Mouse (Mus musculus) adrenal gland, postnatal 36 days (tissue): ENCODE results near the gene Frrs1. TPM values are rescaled to one million over a fixed set of nuclear protein-coding genes. Genes with fewer than 3 reads are reported as not detected.
"Not testable (repeated sequence)": the region's sequence is repeated elsewhere in the genome, so short reads cannot be mapped to it uniquely, and the experiment has no call there.

ENCODE experiments used
- DNase-seq, 2 experiments: peaks; one replicate each; pipeline ENCODE4 v3.0.0; 2021; ENCODE audit warnings: mixed read lengths in 1 of 2
- long read RNA-seq, 2 experiments: library from polyadenylated mRNA; stranded (forward); transcript quantifications; one replicate each; pipeline ENCODE4 v2.0.0; 2021; ENCODE audit warnings: borderline sequencing depth in 2 of 2
- total RNA-seq, 2 experiments: library from RNA; stranded (reverse); gene quantifications; 2 replicates each; pipeline ENCODE4 v1.2.3; 2021

Frrs1 gene
- 10 to 100 TPM in 1 of 2 experiments, 1 to 10 TPM in 1; 6.5 to 25.7 TPM for total RNA-seq
- long read RNA-seq, experiment 1, full-length matches to known transcripts = 2 of 25 reads
- long read RNA-seq, experiment 1, partial matches to known transcripts = 12 of 25 reads
- long read RNA-seq, experiment 1, other reads (novel, unspliced or antisense) = 11 of 25 reads
- long read RNA-seq, experiment 2, partial matches to known transcripts = 3 of 4 reads
- long read RNA-seq, experiment 2, other reads (novel, unspliced or antisense) = 1 of 4 reads

DNA sequence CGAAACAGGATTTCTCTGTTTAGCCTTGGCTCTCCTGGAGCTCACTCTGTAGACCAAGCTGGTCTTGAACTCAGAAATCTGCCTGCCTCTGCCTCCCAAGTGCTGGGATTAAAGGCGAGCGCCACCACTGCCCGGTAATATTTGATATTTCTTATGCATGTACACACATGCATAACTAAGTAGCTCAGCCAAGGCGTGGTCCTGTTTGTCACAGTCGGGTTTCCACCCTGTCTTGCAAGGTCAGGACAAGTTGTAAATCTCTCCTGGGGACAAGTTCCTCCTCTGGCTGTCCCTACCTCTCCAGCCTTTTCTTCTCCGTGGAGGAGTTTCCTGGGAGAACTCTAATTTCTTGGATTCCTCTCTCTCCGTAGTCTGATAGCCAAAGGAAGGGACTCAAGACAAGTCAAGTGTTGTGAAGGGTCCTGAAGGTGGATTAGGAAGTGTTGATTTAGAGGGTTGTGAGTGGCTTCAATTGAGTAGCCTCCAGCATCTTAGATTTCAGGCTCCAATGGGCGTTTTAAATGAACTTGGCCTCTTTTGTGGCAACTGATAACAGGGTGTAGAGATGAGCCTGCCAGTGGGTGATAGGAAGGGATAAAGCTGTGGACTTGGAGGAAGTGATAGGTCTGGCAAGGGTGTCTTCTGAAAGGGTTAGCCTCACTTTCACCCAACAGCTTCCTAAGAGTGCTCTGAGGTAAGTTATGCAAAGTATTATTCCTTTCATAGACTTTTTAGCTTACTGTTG lies at the start of gene Frrs1:
TSS of gene Frrs1 (plus strand) at position 524 of the 745 bp plus-strand sequence.
- DNase-seq = no peak

DNA sequence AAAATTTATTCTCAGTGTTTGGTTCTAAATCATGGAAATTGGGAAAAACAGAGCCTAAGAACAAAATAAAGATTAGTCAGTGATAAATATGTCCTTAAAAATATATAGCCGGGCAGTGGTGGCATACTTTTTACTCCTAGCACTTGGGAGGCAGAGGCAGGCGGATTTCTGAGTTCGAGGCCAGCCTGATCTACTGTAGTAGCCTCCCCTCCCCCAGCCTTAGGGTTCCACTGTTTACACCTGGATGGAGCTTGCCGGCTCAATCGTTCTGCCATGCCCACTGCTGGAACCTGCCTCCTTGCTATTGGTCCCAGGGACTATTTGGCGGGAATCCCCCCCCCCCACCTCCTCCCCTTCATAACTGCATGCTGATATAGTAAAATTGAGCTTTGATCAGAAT lies 48.9 kb upstream of the Frrs1 start:
- DNase-seq = not testable (repeated sequence)

DNA sequence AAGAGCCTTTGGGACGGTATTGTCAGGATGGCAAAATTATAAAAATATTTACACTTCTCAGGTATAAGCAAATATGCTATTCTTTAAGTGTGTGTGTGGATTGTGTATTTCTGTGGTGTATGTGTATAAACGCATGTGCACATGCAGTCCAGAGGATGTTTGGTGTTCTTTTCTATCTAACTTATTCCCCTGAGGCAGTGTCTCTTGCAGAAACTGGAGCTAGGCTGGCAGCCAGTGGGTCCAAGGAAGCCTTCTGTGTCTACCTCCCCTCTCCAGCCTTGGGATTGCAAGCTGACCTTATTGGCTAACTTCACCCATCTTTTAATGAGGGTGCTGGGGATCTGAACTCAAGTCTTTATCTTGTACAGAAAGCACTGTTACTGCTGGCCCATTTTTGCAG lies 46.3 kb upstream of the Frrs1 start:
- DNase-seq = no peak

DNA sequence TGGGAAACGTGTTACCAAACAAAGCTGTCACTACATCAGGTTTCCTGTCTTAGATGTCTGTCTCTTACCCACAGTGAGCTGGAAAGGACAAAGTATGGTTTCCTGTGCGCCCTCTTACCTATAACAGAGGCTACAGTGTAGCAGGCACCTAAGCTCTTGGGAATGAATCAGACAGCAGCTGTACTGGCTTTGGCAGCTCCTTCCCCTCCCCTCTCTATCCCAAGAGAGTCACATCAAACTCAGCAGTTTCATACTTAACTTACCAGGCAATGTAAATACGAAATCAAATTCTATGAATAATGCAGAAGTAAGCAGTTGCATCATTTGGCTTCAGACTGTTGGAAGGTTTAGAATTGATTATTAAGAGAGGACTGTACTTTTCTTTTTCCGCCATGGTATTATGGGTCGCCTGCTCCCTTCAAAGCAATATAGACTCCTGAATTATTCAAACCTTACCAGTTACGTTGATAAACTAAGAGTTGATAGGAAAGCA lies 43.9 kb upstream of the Frrs1 start:
- DNase-seq = no peak

DNA sequence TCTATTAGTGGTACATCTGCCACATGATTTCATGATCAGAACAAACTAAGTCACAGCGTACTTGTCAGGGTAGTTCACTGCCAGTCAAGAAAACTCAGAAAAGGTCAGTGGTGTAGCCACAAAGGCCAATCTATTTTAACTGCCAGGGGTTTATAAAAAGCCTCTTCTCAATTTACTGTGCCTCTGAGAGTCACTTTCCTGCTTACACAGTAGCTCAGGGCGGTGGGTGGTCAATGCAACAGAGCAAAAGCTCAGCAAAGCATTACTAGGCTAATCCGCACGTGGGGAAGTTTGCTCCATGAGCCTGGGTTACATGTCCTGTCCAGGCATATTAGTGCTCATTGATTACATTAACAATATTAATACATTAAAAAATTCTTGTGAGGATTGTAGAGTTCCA lies 43.3 kb upstream of the Frrs1 start:
- no peak for DNase-seq

DNA sequence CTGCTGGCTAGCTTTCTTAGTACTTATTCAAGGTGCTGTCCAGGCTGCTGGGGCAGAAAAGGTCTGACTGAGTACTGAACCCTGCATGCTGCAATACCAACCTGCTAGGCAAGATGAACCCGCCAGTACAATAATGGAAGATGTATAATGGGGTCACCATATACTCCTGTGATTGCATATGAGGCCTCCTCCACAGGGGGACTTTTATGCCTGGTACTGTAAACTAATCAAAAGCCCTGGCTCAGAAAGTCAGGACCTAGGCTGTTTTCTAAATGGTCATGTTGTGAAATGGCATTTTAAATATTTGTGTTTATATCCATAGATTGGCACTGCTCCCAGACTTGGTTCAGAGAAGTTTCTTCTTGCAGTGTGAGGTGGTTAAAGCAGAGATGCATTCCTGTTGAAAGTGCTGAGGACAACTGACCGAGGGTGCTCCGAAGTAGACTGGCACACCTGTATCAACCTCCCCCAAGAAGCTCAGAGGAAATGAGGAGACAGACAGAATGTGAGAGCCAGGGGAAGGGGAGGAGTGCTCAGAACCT lies 42.5 kb upstream of the Frrs1 start:
- DNase-seq = no peak

DNA sequence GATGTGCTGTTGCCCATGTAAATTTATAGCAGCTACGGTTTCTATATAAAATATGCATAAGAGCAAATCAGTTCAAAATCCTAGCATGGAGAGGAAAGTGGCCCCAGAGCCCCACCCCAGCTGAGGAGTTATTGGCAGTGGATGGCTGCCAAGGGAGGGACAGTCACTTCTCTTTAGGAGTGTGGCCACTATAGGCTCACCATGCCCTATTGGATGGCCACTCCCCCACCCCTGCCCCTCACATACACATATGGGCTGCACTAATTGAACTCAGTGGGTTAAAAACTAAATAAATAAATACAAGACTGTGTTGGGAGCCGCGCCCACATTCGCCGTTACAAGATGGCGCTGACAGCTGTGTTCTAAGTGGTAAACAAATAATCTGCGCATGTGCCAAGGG lies 42.0 kb upstream of the Frrs1 start:
- DNase-seq = no peak

DNA sequence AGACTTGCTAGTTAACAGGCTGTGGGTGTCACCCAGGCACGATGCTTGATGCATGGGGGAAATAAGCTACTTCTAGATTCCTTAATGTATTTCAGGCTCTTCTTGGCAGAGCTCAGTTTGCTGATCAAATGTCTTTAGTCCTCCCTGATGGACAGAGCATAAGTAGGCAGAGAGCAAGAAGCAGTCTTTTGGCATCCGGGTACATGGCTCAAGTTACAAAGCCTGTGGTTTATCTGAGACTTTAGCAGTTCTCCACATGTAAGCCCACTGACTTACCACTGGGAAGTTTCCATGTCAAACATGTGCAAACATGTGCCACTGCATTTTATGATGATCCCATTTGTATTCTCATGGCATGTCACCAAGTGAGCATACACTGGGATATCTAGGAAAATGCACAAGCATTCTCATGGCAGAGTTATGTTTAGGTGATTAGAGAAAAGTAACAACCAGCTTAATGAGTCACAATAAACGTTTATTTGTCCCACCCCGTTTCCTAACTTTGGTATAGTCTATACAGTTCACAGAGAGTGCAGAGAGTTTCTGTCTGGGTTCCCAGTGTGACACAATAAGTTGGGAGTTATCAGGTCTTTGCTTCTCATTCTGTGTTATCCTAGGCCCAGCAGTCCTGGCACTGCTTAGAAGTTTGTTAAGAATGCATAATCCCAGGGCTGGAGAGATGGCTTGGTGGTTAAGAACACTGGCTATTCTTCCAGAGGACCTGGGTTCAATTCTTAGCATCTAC lies 32.6 kb upstream of the Frrs1 start:
- no peak for DNase-seq

DNA sequence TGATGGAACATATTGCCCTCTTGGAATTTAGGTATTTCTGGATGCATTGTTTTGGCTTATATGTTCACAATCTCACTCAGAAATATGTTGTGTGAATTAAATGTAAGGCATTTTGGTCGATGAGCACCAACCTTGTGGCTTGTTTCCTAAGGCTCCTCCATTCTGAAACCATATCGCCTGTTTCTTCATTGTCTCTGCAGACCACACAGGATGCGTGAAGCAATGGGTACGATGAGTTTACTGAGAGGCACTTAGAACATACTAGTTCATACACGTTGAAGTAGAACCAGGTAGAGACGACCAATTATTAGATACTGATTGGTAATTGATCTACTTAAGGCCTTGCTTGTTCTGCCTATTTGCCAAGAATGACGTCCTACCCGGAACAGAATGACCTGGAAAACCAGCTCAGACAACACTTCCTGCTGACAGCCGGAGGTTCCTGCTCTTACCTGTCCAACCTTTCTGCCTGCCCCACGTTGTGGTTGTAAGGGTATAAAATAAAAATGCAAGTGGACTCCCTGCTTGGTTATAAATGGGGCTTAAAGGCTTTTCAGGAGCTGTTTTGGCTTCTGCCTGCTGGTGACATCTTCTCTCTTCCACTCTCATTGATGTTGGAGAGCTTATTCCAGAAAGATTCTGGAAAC lies 29.9 kb upstream of the Frrs1 start:
- no peak for DNase-seq

DNA sequence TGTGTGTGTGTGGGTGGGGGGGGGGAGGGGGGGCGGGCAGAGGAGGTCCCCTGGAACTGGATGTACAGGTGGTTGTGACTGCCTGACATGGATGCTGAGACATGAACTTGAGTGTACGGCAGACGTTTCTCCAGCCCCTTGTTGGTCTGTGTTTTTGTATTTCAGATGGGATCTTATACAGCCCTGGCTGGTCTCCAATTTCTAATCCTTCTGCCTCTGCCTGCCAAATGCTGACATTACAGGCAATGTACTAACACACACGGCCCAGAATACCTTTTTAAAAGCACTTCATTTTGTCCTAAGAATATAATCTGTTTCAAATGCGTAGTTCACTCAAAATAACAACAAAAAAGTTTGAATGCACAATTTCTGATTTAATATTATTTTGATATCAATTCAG lies 27.9 kb upstream of the Frrs1 start:
- DNase-seq = no peak

DNA sequence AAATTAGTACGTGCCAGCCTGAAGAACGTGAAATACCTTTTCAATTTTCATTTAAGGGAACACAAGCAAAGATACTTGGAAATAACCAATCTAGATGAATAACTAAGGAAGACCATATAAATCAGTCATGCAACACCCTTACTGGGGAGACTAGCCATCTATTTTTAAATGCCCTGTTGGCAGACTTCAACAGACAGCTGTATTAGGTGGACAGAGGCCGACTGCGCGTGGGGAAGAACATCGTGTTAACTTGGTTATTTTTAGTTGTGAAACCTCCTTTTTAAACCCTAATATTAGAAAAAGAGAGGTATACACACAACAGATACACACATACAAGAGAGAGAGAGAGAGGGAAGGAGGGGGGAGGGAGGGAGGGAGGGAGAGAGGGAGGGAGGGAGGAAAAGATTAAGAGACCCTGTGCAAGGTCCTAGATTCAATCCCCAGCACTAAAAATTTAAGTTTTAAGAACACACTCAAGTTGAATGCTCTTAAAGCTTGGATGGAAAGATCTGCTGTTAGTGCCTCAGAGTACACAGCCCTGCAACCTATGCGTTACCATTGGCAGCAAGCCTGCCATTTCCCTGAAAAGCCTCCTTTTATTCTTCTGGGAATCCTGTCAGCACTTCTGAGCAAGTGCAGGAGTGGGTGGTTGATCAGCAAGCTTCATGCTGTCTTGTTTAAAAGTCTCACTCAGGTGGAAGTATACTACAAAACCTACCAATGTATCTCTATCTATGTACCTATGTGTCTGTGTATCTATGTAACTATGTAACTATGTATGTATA lies 26.5 kb upstream of the Frrs1 start:
- DNase-seq = no peak

DNA sequence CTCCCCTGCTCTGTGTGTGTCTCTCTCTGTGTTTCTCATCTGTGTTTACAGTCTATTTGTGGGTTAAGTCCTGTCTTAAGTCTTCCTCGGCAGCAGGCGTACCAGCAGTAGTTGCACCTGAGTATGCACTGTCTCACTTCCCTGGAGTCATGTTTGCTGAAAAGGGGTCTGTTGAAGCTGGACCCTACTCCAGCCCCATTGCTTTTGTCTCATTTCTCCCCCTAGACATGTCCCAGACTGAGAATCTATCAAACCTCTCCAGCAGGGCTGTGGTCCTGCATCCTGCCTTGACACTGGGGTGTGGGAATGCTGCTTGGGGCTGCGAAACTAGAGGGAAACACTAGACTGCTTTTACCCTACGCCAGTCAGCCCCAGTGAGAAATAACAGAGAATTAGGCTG lies 25.8 kb upstream of the Frrs1 start:
- DNase-seq = no peak

DNA sequence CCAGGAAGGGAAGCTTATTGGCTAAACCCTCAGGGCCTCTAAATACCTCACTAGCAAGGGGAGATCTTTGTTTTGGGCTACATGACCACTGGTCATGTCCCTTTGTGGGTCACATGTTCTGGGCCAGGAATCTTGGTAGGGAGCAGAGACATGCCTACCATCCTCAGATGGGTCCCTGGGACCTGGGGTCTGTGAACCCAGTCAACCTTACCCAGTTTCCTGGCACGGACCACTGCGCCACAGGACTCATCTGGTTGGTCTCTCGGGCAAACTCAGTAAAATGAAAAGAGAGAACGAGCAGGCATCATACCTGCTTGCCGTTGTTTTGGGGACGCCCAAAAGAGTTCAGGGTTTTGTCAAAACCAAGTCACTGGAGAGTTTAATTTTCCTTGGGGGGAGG lies 25.0 kb upstream of the Frrs1 start:
- DNase-seq = no peak

DNA sequence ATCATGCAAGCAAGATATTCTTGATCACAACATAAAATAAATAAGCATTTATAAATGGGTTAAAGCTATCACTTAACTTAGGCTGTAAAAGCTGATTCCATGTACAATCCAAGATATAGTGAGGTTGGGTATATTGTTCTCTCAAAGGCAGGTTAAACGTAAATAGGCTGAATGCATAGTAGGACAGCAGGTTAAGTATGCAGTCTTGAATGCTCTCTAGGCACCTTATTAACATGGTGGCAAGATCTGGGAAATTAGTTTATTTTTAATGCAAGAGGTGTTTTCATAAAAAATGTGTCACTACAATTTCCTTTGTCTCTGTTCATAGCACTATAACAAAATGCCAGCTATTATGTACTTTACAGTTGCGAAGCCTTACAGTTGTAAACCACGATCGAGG lies 23.9 kb upstream of the Frrs1 start:
- DNase-seq = no peak

DNA sequence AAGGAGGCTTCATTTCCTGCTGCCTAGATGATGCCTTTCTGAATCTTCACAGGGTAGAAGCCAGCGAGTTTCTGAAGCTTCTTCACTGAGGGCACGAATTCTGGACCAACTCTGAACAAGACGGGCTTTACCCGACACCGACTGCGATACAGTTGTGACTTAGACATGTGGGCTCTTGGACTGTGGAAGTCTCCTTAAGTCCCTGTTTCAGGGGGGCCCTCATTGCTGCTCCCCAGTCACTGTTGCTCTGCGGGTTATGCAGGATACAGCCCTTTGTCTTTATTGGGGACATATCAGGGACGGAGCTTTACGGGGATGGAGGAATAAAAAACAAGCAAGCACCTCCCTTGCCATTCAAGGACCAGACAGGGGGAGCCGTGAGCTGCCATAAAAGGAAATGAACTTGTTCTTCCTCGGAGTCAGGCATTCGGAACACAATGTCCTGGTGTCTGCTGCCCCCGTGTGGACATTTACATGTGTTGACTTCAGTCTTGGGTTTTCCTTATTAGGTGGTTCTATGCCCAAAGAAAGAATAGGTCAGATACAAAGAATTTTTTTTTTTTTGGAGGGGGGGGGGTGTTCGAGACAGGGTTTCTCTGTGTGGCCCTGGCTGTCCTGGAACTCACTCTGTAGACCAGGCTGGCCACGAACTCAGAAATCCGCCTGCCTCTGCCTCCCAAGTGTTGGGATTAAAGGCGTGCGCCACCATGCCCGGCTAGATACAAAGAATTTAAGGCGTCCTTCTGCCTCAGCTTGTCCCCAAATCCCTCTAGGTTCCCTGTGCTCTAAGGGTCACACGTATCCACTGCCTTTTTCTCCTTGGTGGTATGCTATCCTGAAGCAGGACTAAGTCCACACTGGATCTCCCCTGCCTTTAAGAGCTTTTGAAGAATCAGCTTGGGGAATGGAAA lies 23.2 kb upstream of the Frrs1 start:
- DNase-seq = peak; percentile 87 to 89

DNA sequence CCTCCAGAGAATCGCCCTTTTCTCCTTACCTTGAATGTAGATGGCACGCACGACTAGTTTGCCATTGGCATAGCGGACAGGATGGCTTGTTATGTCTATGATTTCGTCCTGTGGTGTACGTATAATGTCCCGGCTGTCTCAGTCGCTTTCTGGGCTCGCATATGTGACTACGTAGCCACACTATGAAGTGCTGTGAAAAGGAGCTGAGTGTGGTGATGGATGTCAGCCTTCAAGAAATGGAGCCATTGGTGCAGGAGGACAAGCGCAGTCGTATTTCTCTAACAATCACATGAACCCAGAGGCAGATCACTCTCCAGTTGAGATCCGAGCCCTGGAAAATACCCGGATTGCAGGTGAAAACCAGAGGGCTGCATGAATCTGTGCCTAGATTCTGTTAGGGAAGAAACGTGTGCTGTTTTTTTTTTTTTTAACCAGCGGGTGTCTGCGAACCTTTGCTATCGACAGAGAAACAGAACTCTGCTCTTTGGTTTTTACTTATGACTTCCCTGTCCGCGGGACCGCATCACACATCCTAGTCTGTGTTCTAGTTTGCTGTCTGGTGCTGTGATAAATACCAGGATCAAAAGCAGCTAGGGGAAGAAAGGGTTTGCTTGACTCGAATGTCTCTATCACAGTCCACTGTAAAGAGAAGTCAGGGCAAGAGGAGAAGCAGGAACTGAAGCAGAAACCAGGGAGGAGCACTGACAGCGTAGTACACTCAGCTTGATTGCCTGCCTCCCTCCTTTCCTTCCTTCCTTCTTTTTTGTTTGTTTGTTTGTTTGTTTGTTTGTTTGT lies 22.4 kb upstream of the Frrs1 start:
- DNase-seq = no peak

DNA sequence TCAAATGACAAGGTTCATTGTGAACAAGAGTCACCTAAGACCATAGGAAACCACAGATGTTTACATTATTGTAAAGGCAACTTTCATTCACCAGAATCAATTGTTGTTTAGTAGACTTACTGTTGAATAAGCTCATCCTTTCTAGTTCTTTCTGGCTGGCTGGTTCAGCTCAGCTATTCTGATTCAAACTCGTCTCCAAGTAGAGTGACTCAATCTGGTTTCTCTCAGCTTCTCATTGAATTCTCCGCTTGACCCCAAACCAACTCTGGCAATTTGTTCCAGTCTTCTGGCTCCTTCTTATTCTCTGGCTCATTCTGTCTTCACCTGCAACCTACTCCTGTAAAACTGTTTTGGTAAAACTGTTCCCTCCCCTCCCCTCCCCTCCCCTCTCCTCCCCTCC lies 18.0 kb upstream of the Frrs1 start:
- DNase-seq = no peak

DNA sequence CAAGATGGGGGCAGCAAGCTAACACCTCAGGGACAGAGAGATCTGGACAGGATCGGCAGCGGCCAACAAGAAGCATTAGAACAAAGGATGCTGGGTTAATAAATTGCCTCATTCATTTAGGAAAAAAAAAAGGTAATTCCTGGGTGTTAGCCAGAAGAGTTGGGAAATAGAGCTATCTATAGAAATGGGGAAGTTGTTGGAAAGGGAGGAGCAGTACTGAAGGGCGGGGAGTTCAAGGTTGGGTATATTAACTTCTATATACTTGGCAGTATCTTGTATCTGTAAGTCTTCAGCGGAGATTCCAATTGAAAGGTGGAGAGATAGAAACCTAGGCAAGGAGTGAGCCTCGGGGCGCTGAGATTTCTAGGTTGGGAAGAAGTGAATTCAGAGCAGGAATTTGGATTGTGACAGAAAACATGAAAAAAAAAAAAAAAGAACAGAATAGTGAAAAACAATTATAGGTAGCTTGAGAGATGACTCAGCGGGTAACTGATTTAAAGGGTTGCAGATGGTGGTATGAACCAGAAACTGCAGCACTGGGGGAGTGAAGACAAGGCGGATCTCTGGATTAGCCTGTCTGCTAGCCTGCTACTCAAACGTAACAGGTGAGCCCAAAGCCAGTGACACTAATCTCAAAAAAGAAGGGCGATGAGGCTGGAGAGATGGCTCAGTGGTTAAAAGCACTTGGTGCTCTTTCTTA lies 14.2 kb upstream of the Frrs1 start:
- no peak for DNase-seq

DNA sequence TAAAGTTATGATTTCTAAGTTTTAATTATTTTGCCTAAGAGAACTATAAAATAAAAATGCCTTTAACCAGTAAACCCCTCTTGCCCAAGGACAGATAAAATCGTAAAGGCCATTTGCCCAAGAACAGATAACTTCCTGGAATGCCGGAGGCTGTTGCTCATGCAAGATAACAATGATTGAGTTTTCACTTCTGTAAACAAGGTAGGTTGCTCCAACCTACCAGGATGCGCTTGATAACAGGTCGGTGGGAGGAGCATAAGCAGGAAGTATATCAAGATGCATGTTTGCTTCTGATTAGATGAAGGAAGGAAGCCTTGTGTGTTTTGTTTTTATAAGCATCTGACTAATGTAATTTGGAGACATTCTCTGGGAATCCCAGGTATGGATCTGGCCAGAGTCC lies 13.2 kb upstream of the Frrs1 start:
- DNase-seq = no peak
